20 mouse cellular contexts compared by ENCODE assay signal in the genomic region with DNA sequence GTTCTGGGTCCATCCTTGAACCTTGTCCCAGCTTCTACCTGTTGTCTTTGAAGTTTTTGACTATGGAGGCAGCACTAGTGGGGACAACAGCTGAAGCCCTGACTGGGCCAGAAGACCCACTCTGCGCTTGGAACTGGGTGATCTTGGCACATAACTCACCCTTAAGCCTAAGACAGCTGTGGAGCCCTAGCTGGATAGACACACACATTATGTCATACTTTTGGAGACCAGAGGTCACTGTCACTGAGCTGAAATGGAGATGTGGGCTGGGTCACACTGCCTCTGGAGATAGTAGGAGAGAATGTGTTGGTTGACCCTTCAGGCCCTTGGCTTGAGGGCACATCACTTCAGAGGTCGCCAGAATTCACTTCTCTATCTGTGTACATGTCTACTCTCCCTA.
DNase-seq lines count a peak whose midpoint lies in the region; TF ChIP-seq lines count a peak whose summit lies in the region.
"Had no signal": no experiment of that assay in that cellular context is flagged by ENCODE, and none has a peak within 500 bp of the region (broad histone marks: within the 10 kb centered on the region; RNA-seq: fewer than 3 reads in every experiment).

No protein-coding gene starts in this region.

- no peak for TF ChIP-seq CTCF in cerebellum, adult 2 months (IDR thresholded peaks at IDR 0.05; ENCODE audit: borderline replicate concordance, insufficient read depth, low read depth, low read length)

- no peak overlapping the region for H3K4me3 ChIP-seq in cerebellum, adult 2 months (replicated peaks; ENCODE audit: insufficient read depth, low read depth, low read length)
- H3K4me3 ChIP-seq: embryonic facial prominence, embryonic 12.5 days; embryonic facial prominence, embryonic 15.5 days; heart, embryonic 12.5 days; heart, embryonic 15.5 days; hindbrain, embryonic 12.5 days; hindbrain, embryonic 15.5 days had no signal

- H3K27me3 ChIP-seq in cerebellum, adult 2 months (ENCODE audit: control insufficient read depth, insufficient read depth, low read length): no peaks in the 10 kb centered on the region
- H3K27me3 ChIP-seq: embryonic facial prominence, embryonic 12.5 days; embryonic facial prominence, embryonic 15.5 days; heart, embryonic 12.5 days; heart, embryonic 15.5 days; hindbrain, embryonic 12.5 days; hindbrain, embryonic 15.5 days had no signal

- H3K27ac ChIP-seq in cerebellum, adult 2 months (ENCODE audit: insufficient read depth, low read length): no peak overlapping the region
- H3K27ac ChIP-seq: embryonic facial prominence, embryonic 12.5 days; embryonic facial prominence, embryonic 15.5 days; heart, embryonic 15.5 days; hindbrain, embryonic 12.5 days; hindbrain, embryonic 15.5 days had no signal

- DNase-seq in cerebellum, adult 11-12 months: peak; percentile 17
- no peak for DNase-seq in cerebellum, adult 2 months
- DNase-seq in heart, adult 11 months: peak; percentile 95
- DNase-seq in heart, postnatal 25 days (ENCODE audit: low spot score): no peak
- peak; percentile 44 to 49 for DNase-seq in heart, postnatal 10 days
- DNase-seq in heart, adult 8-10 months (ENCODE audit: low spot score): no peak
- DNase-seq: adrenal gland, adult 8-10 months; adrenal gland, postnatal 25 days; cerebellum, adult 18-20 months; cerebellum, adult 9-11 months; cerebellum, postnatal 25 days; forebrain, postnatal 0 days; heart, postnatal 14 days; kidney, adult 2 months had no signal

- 97% methylated on average over 2 of the region's 2 CpGs for WGBS in cerebellum, adult 2 months

- intact Hi-C loops in heart, postnatal 25 days (cut with DNase I): loop anchor here (5.0 kb wide), 3 partner anchors 39 to 69 kb away; a partner anchor contains a TSS
- intact Hi-C loops in heart, postnatal 10 days (cut with DNase I): loop anchor here (2.0 kb wide), 1 partner anchor 43 kb away; no protein-coding TSS in a partner anchor

- no peak for TF ChIP-seq POLR2A in cerebellum, adult 2 months (IDR thresholded peaks at IDR 0.05; ENCODE audit: borderline replicate concordance, insufficient read depth, low read length)

- H3K4me1 ChIP-seq in cerebellum, adult 2 months (ENCODE audit: control insufficient read depth, insufficient read depth, low read length): peaks cover 42% of the 10 kb centered on the region

Comparison
In these comparisons a context has a peak if more than half of its experiments do, and no peak if none do; other contexts are left out.
1. DNase-seq: peak in cerebellum, adult 11-12 months (single experiment), heart, adult 11 months (single experiment) and heart, postnatal 10 days (2 of 2); none in cerebellum, adult 2 months (0 of 2), heart, postnatal 25 days (single experiment) and heart, adult 8-10 months (single experiment).